ENCODE assay signal across 15 mouse cellular contexts in the genomic region with DNA sequence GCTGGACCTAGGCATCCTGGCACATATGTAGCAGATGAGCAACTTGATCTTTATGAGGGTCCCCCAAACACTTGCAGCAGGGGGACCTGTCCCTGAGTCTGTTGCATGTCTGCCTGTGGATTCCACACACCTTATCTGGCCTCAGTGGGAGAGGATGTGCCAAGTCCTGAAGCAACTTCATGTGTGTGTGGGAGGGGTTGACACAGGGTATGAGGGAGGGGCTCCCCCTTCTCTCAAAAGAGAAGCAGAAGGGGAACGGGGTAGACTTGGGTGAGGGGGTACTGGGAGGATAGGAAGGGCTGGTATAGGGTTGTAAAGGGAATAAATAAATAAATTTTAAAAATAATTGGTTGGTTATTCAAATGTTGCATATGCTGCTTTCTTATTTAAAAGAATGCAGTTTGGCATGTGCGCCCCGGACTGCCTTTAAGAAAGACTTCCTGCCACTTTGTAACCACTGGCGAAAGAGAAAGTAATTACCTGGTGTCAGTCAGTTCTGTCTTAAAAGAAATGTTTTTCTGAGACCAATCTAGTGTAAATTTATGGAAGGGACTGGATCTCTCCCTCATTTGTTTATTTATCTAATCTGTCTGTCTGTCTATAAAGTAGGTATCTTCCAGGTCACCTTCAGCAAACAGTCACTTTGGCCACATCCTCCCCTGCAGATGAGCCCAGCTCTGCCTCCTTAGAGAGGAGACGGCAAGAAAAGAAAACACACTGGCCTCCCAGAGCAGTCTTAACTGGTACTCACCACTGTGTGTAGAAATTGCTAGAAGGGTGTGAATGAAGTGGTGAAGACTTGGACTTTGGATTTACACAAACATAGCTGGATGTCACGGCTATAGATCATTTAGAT. TPM values are rescaled to one million over a fixed set of nuclear protein-coding genes. Genes with fewer than 3 reads are reported as not detected.
DNase-seq lines count a peak whose midpoint lies in the region; ATAC-seq lines count a peak whose summit lies in the region.
"Had no signal": no experiment of that assay in that cellular context is flagged by ENCODE, and none has a peak within 500 bp of the region (broad histone marks: within the 10 kb centered on the region; RNA-seq: fewer than 3 reads in every experiment).

No protein-coding gene starts in this region.

- peak overlapping the region; percentile 19; the same call in 1 of the 2 replicates for H3K9ac ChIP-seq in liver, embryonic 15.5 days
- H3K9ac ChIP-seq: heart, embryonic 15.5 days; midbrain, embryonic 13.5 days; neural tube, embryonic 15.5 days had no signal

- WGBS in liver, embryonic 15.5 days (ENCODE audit: insufficient replicate concordance): 17% methylated on average over 6 of the region's 6 CpGs

- peak overlapping the region; percentile 21; the same call in 1 of the 2 replicates for H3K4me3 ChIP-seq in liver, embryonic 15.5 days (replicated peaks)
- H3K4me3 ChIP-seq: forebrain, embryonic 10.5 days; gastrocnemius, adult 2 months; heart, embryonic 15.5 days; midbrain, embryonic 13.5 days; neural tube, embryonic 15.5 days had no signal

- H3K27ac ChIP-seq in liver, embryonic 15.5 days (replicated peaks): peak overlapping the region; percentile 75
- H3K27ac ChIP-seq: forebrain, embryonic 10.5 days; gastrocnemius, adult 2 months; heart, embryonic 15.5 days; midbrain, embryonic 13.5 days; neural tube, embryonic 15.5 days had no signal

- peak overlapping the region; percentile 53 for H3K4me2 ChIP-seq in liver, embryonic 15.5 days
- H3K4me2 ChIP-seq: heart, embryonic 15.5 days; midbrain, embryonic 13.5 days; neural tube, embryonic 15.5 days had no signal

- ATAC-seq in erythroblast, adult 5-6 weeks (replicated peaks; ENCODE audit: low FRiP score, poor library complexity, severe bottlenecking): peak; percentile 66
- peak; percentile 74 for ATAC-seq in liver, embryonic 15.5 days (ENCODE audit: insufficient read depth)
- ATAC-seq: midbrain, embryonic 13.5 days had no signal

- no peaks in the 10 kb centered on the region for H3K9me3 ChIP-seq in liver, embryonic 15.5 days (replicated peaks)
- H3K9me3 ChIP-seq: forebrain, embryonic 10.5 days; heart, embryonic 15.5 days; midbrain, embryonic 13.5 days; neural tube, embryonic 15.5 days had no signal

- H3K36me3 ChIP-seq in liver, embryonic 15.5 days (replicated peaks): no peaks in the 10 kb centered on the region
- H3K36me3 ChIP-seq: forebrain, embryonic 10.5 days; heart, embryonic 15.5 days; midbrain, embryonic 13.5 days; neural tube, embryonic 15.5 days had no signal

- no peaks in the 10 kb centered on the region for H3K27me3 ChIP-seq in liver, embryonic 15.5 days
- H3K27me3 ChIP-seq: heart, embryonic 15.5 days; midbrain, embryonic 13.5 days; neural tube, embryonic 15.5 days had no signal

- DNase-seq in thymus, postnatal 25 days: peak; percentile 14
- no peak for DNase-seq in thymus, postnatal 14 days
- DNase-seq in ovary, postnatal 14 days (ENCODE audit: low spot score): no peak
- DNase-seq in right cerebral cortex, postnatal 25 days: no peak
- DNase-seq in urinary bladder, postnatal 14 days (ENCODE audit: low spot score): no peak
- DNase-seq: adrenal gland, adult 2 months; embryo, embryonic 11 days; gastrocnemius, adult 2 months; layer of hippocampus, adult 9-11 months had no signal

- peaks cover 33% of the 10 kb centered on the region for H3K4me1 ChIP-seq in liver, embryonic 15.5 days (replicated peaks)
- H3K4me1 ChIP-seq: forebrain, embryonic 10.5 days; midbrain, embryonic 13.5 days; neural tube, embryonic 15.5 days had no signal

RNA-seq across cellular contexts. Expression of gene Nfkb1, which starts 27.2 kb away (rescaled TPM):
- 15.9 and 25.4 TPM in 2 replicates for total RNA-seq in erythroblast, adult 5-6 weeks (2015; ENCODE audit: low replicate concordance)
- 19.4 and 25.1 TPM in 2 replicates for total RNA-seq in erythroblast, adult 5-6 weeks (2017; ENCODE audit: low replicate concordance)
- polyA plus RNA-seq in liver, embryonic 15.5 days (2015; fragmentation: Nextera tagmentation; extraction: Ambion mirVana): 12.0 and 13.2 TPM in 2 replicates
